Mouse (Mus musculus): ENCODE data around the gene Ptges2. TPM values are rescaled to one million over a fixed set of nuclear protein-coding genes. Genes with fewer than 3 reads are reported as not detected.

Ptges2 gene
- polyA plus RNA-seq, 1 experiment from 2014 or later: 31.6 TPM

DNA sequence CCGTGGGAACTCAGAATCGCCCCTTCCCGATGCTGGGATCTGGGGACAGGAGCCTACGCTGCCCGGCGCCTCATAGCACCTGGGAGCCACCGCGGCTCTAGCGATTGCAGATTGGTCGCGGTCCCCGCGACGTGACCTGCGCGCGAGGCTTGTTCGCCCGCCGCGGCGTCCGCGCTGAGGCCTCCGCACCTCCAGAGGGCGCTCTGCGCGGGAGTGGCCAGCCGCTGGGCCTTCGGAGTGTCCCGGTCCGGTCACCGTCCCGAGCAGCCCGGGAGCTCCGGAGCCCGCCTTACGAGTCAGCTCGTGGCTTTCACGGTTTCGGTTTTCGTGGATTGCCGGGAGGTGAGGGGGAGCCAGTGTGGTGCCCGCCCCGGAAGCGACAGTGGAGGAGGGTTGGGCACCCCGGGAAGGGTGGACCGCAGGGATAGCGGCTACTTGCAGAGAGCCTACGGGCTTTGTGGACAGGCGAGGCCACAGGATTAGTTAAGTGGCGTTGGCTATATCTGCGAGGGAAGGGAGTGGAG, 32.8 kb upstream of the Ptges2 start:
- no peak for TF ChIP-seq EP300 (optimal IDR thresholded peaks at IDR 0.05)
- peak; percentile 93 for TF ChIP-seq CTCF (IDR thresholded peaks at IDR 0.05; ENCODE audit: low read depth)
- Histone ChIP-seq H3K9me3 (ENCODE audit: control insufficient read depth, low read length) (no peaks in the 10 kb centered on the region), H3K9ac (ENCODE audit: low read length) (peak overlapping the region; percentile 84), H3K36me3 (ENCODE audit: control insufficient read depth, insufficient read depth, low read length) (peaks cover 2% of the 10 kb centered on the region; the same call in 1 of the 2 replicates), H3K4me1 (replicated peaks; ENCODE audit: control insufficient read depth, insufficient read depth) (0 out of 2 replicates have a peak, but pooled peaks cover 5% of the 10 kb centered on the region), H3K4me3 (ENCODE audit: low read depth, low read length) (peak overlapping the region; percentile 66), H3K27ac (replicated peaks) (peak overlapping the region; percentile 94), H3K27me3 (ENCODE audit: control insufficient read depth, insufficient read depth, low read length) (no peaks in the 10 kb centered on the region), H3K4me2 (replicated peaks; ENCODE audit: low read depth) (peak overlapping the region; percentile 79)
- DNase-seq (ENCODE audit: low spot score) (peak; percentile 95), ATAC-seq (ENCODE audit: low FRiP score, low TSS enrichment) (peak; percentile 90)
- WGBS: under 1% methylated on average over 53 of the region's 53 CpGs

DNA sequence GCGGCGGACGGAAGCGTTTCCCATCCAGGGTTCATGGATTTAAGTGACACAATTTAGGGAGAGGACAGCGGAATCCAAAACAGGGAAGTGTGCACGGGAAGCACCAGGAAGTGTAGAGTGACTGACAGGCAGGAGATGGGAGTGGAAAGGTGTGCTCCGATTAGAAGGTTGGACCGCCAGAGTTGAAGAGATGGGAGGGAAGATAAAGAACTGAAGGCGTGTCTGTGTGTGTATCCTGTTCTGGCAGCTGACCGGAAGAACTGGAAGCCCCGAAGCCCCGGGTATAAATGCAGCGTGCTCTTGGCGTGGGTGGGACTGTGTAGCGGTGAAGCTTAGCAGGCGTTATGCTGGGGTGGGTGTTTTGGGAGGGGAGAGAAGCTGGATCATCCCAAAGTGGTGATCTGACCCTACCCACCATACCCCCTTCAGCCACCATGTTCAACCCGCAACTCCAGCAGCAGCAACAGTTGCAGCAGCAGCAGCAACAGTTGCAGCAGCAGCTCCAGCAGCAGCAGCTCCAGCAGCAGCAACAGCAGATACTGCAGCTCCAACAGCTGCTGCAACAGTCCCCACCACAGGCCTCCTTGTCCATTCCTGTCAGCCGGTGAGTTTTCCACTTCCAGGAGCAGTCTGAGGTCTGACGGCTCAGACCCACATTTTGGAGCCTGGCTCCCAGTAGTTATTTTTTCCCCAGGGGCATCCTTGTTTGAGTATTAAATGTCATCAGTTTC, 32.2 kb upstream of the Ptges2 start:
- Histone ChIP-seq H3K4me3 (ENCODE audit: low read depth, low read length) (peak overlapping the region; percentile 66), H3K9ac (ENCODE audit: low read length) (peak overlapping the region; percentile 84), H3K36me3 (ENCODE audit: control insufficient read depth, insufficient read depth, low read length) (peaks cover 2% of the 10 kb centered on the region; the same call in 1 of the 2 replicates), H3K9me3 (ENCODE audit: control insufficient read depth, low read length) (no peaks in the 10 kb centered on the region), H3K4me2 (replicated peaks; ENCODE audit: low read depth) (peak overlapping the region; percentile 79), H3K27ac (replicated peaks) (peak overlapping the region; percentile 94), H3K4me1 (replicated peaks; ENCODE audit: control insufficient read depth, insufficient read depth) (0 out of 2 replicates have a peak, but pooled peaks cover 5% of the 10 kb centered on the region), H3K27me3 (ENCODE audit: control insufficient read depth, insufficient read depth, low read length) (no peaks in the 10 kb centered on the region)
- ATAC-seq (ENCODE audit: low FRiP score, low TSS enrichment): peak; percentile 34
- WGBS: 6% methylated on average over 19 of the region's 19 CpGs
- TF ChIP-seq EP300 (optimal IDR thresholded peaks at IDR 0.05) (no peak), CTCF (IDR thresholded peaks at IDR 0.05; ENCODE audit: low read depth) (no peak)
- no peak for DNase-seq (ENCODE audit: low spot score)

- Histone ChIP-seq H3K9ac (ENCODE audit: low read length) (peak overlapping the region; percentile 84; the same call in 1 of the 2 replicates), H3K27ac (replicated peaks) (no peak overlapping the region), H3K36me3 (ENCODE audit: control insufficient read depth, insufficient read depth, low read length) (peaks cover 2% of the 10 kb centered on the region; the same call in 1 of the 2 replicates), H3K9me3 (ENCODE audit: control insufficient read depth, low read length) (no peaks in the 10 kb centered on the region), H3K4me3 (ENCODE audit: low read depth, low read length) (peak overlapping the region; percentile 66; the same call in 1 of the 2 replicates), H3K27me3 (ENCODE audit: control insufficient read depth, insufficient read depth, low read length) (no peaks in the 10 kb centered on the region), H3K4me2 (replicated peaks; ENCODE audit: low read depth) (peak overlapping the region; percentile 79), H3K4me1 (replicated peaks; ENCODE audit: control insufficient read depth, insufficient read depth) (0 out of 2 replicates have a peak, but pooled peaks cover 5% of the 10 kb centered on the region)
- TF ChIP-seq CTCF (IDR thresholded peaks at IDR 0.05; ENCODE audit: low read depth) (no peak), EP300 (optimal IDR thresholded peaks at IDR 0.05) (no peak)
- WGBS: 84% methylated on average over 8 of the region's 8 CpGs
- ATAC-seq (ENCODE audit: low FRiP score, low TSS enrichment) (no peak), DNase-seq (ENCODE audit: low spot score) (no peak)
These were observed 31.6 kb upstream of the Ptges2 start for GRCm38 (mm10) chr2:32364121-32364520.

GRCm38 (mm10) chr2:32367315-32367714, 28.4 kb upstream of the Ptges2 start:
- H3K27ac ChIP-seq (replicated peaks): no peak overlapping the region
- ATAC-seq (ENCODE audit: low FRiP score, low TSS enrichment): no peak
- 95% methylated on average over 5 of the region's 5 CpGs for WGBS
- H3K9ac ChIP-seq (ENCODE audit: low read length): no peak overlapping the region
- H3K4me1 ChIP-seq (replicated peaks; ENCODE audit: control insufficient read depth, insufficient read depth): 0 out of 2 replicates have a peak, but pooled peaks cover 5% of the 10 kb centered on the region
- H3K4me3 ChIP-seq (ENCODE audit: low read depth, low read length): no peak overlapping the region
- TF ChIP-seq EP300 (optimal IDR thresholded peaks at IDR 0.05) (no peak), CTCF (IDR thresholded peaks at IDR 0.05; ENCODE audit: low read depth) (no peak)
- no peaks in the 10 kb centered on the region for H3K9me3 ChIP-seq (ENCODE audit: control insufficient read depth, low read length)
- peaks cover 12% of the 10 kb centered on the region; the same call in 1 of the 2 replicates for H3K36me3 ChIP-seq (ENCODE audit: control insufficient read depth, insufficient read depth, low read length)
- no peak overlapping the region for H3K4me2 ChIP-seq (replicated peaks; ENCODE audit: low read depth)
- no peak for DNase-seq (ENCODE audit: low spot score)
- H3K27me3 ChIP-seq (ENCODE audit: control insufficient read depth, insufficient read depth, low read length): no peaks in the 10 kb centered on the region

DNA sequence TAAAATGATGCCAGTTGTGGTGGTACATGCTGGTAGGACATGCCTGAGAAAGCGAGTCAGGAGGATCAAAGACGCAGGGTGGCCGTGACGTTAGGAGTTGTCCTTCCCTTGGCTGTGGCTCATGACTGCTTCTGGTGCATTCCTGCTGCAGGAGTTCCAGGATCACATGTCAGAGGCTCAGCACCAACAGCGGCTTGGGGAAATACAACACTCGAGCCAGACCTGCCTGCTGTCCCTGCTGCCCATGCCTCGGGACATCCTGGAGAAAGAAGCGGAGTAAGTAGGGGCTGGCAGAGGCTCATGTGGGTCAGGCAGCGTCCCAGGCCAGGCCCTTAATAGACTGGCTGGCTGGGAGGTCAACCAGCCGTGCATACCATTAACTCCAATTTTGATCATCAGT, 21.5 kb upstream of the Ptges2 start:
- Histone ChIP-seq H3K4me1 (replicated peaks; ENCODE audit: control insufficient read depth, insufficient read depth) (no peaks in the 10 kb centered on the region), H3K4me3 (ENCODE audit: low read depth, low read length) (no peak overlapping the region), H3K9ac (ENCODE audit: low read length) (no peak overlapping the region), H3K27me3 (ENCODE audit: control insufficient read depth, insufficient read depth, low read length) (no peaks in the 10 kb centered on the region), H3K36me3 (ENCODE audit: control insufficient read depth, insufficient read depth, low read length) (peaks cover 41% of the 10 kb centered on the region), H3K9me3 (ENCODE audit: control insufficient read depth, low read length) (no peaks in the 10 kb centered on the region), H3K27ac (replicated peaks) (no peak overlapping the region), H3K4me2 (replicated peaks; ENCODE audit: low read depth) (no peak overlapping the region)
- WGBS: 90% methylated on average over 10 of the region's 10 CpGs
- DNase-seq (ENCODE audit: low spot score) (no peak), ATAC-seq (ENCODE audit: low FRiP score, low TSS enrichment) (no peak)
- TF ChIP-seq CTCF (IDR thresholded peaks at IDR 0.05; ENCODE audit: low read depth): no peak
- TF ChIP-seq EP300 (optimal IDR thresholded peaks at IDR 0.05): no peak
